Mouse (Mus musculus) neural tube, embryonic 12.5 days (tissue): ENCODE measurements around the gene Med13l. TPM values are rescaled to one million over a fixed set of nuclear protein-coding genes. Genes with fewer than 3 reads are reported as not detected.

ENCODE experiments used
- ATAC-seq: fragments of 200-750 bp; cut with Nextera tagmentation; 2 replicates; pipeline ENCODE4 v1.8.0; 2017; ENCODE audit warnings: low read depth, mild to moderate bottlenecking, moderate TSS enrichment, moderate library complexity; ENCODE audit not compliant: low FRiP score
- H3K27ac ChIP-seq: fragments of 300-500 bp; sonication (generic); 2 replicates; pipeline ENCODE4 v1.5.1; 2016
- H3K27me3 ChIP-seq: fragments of 300-500 bp; sonication (generic); replicated peaks from 2 replicates; pipeline ENCODE4 v1.6.1; 2016; ENCODE audit warnings: mild to moderate bottlenecking
- H3K36me3 ChIP-seq: fragments of 300-500 bp; sonication (generic); 2 replicates; pipeline ENCODE4 v1.6.1; 2016; ENCODE audit warnings: mild to moderate bottlenecking
- H3K4me1 ChIP-seq: fragments of 300-500 bp; sonication (generic); 2 replicates; pipeline ENCODE4 v1.6.1; 2016
- H3K4me2 ChIP-seq: fragments of 300-500 bp; sonication (generic); replicated peaks from 2 replicates; pipeline ENCODE4 v1.6.1; 2016; ENCODE audit warnings: mild to moderate bottlenecking
- H3K4me3 ChIP-seq: fragments of 300-500 bp; sonication (generic); 2 replicates; pipeline ENCODE4 v1.5.1; 2016
- H3K9ac ChIP-seq: fragments of 300-500 bp; sonication (generic); 2 replicates; pipeline ENCODE4 v1.6.1; 2016; ENCODE audit warnings: mild to moderate bottlenecking
- H3K9me3 ChIP-seq: fragments of 300-500 bp; sonication (generic); 2 replicates; pipeline ENCODE4 v1.6.1; 2016; ENCODE audit warnings: mild to moderate bottlenecking
- WGBS: fragments of 180-500 bp; shearing (Covaris S2); methylation state at CpG from one replicate; pipeline ENCODE4 v1.1.7; 2016; 5-methylcytosine and 5-hydroxymethylcytosine counted together
- polyA plus RNA-seq: library from polyadenylated mRNA; unstranded; fragments of >200 nt; fragmentation: Nextera tagmentation; extraction: Ambion mirVana; gene quantifications from 2 replicates; pipeline ENCODE4 v1.2.1, GENCODE M21; 2016

Gene Med13l
- polyA plus RNA-seq, 1 experiment from 2014 or later: 14.8 TPM

DNA sequence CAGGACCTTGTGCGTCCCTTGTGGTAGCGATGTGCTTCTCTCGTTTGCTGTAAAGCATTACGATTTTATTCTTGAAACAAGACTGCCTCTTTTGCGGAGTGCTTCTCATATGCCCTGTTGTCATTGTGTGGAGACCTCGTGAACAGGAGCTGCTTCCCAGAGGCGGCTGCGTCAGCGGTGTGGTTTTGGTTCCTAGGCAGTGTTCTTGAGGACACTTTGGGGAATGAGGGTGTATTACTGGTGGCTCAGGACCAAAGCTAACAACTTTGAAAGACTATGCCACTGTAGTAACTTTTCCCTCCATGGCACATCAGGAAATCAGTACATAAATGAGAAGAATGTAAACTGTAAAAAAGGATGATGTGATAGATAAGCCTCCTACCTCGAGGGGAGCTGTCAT, 157.0 kb downstream of the Med13l start:
- H3K9me3 ChIP-seq: no peaks in the 10 kb centered on the region
- no peak overlapping the region for H3K4me2 ChIP-seq
- 81% methylated on average over 10 of the region's 10 CpGs for WGBS
- no peak overlapping the region for H3K27ac ChIP-seq
- peaks cover 26% of the 10 kb centered on the region for H3K4me1 ChIP-seq
- H3K4me3 ChIP-seq: no peak overlapping the region
- H3K36me3 ChIP-seq: peaks cover 13% of the 10 kb centered on the region
- no peaks in the 10 kb centered on the region for H3K27me3 ChIP-seq
- ATAC-seq: no peak
- no peak overlapping the region for H3K9ac ChIP-seq

GRCm38 (mm10) chr5:118718070-118718469, 157.6 kb downstream of the Med13l start:
- peaks cover 16% of the 10 kb centered on the region for H3K36me3 ChIP-seq
- ATAC-seq: no peak
- no peaks in the 10 kb centered on the region for H3K9me3 ChIP-seq
- H3K4me1 ChIP-seq: peaks cover 26% of the 10 kb centered on the region
- no peaks in the 10 kb centered on the region for H3K27me3 ChIP-seq
- 87% methylated on average over 6 of the region's 6 CpGs for WGBS
- H3K4me2 ChIP-seq: no peak overlapping the region
- H3K9ac ChIP-seq: no peak overlapping the region
- H3K27ac ChIP-seq: no peak overlapping the region
- H3K4me3 ChIP-seq: no peak overlapping the region

DNA sequence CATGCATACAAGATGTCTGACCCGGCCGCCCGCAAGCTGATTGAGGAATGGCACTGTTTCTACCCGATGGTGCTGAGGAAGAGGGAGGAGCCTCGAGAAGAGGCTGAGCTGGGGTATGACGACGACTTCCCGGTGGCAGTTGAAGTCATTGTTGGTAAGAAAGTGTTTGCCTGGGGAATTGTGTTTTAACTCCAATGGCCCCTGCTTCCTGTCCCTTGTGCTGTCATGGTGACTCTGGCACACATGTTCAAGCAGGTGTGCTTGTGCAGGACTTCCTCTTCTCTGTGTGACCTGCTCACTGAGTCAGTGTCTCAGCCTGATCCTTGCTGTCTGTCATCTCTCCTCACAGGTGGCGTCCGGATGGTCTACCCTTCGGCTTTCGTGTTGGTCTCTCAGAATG, 160.9 kb downstream of the Med13l start:
- 85% methylated on average over 12 of the region's 12 CpGs for WGBS
- Histone ChIP-seq H3K4me1 (peaks cover 12% of the 10 kb centered on the region), H3K27me3 (no peaks in the 10 kb centered on the region), H3K36me3 (peaks cover 33% of the 10 kb centered on the region), H3K4me2 (no peak overlapping the region), H3K4me3 (no peak overlapping the region), H3K9ac (no peak overlapping the region), H3K27ac (no peak overlapping the region), H3K9me3 (no peaks in the 10 kb centered on the region)
- ATAC-seq: no peak

- Histone ChIP-seq H3K9me3 (no peaks in the 10 kb centered on the region), H3K27ac (no peak overlapping the region), H3K27me3 (no peaks in the 10 kb centered on the region), H3K4me3 (no peak overlapping the region), H3K9ac (no peak overlapping the region), H3K4me1 (peaks cover 8% of the 10 kb centered on the region; the same call in 1 of the 2 replicates), H3K36me3 (peaks cover 37% of the 10 kb centered on the region), H3K4me2 (no peak overlapping the region)
- 93% methylated on average over 5 of the region's 5 CpGs for WGBS
- ATAC-seq: no peak
Observed at GRCm38 (mm10) chr5:118721848-118722247, 161.4 kb downstream of the Med13l start.

DNA sequence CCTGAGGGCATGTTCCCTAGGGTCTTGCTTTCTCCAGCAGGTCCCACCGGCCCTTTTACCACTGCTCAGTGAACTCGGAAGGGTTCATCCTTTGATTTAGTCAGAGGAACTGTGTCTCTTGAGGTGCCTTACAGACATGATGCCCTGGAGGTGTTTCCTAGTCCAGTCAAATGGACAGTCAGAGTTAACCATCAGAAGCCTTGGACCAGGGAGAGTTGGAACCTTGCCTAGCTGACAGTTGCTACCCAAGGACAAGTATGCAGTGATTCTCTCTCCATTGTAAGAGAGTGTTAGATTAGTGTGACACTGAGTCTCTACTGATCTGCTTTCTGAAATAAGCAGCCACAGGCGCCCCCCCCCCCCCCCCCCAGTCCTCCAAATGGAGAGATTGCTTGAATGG, 162.0 kb downstream of the Med13l start:
- no peak overlapping the region for H3K4me2 ChIP-seq
- H3K9me3 ChIP-seq: no peaks in the 10 kb centered on the region
- no peak for ATAC-seq
- peaks cover 7% of the 10 kb centered on the region; the same call in 1 of the 2 replicates for H3K4me1 ChIP-seq
- WGBS: 81% methylated on average over 3 of the region's 3 CpGs
- no peaks in the 10 kb centered on the region for H3K27me3 ChIP-seq
- H3K9ac ChIP-seq: no peak overlapping the region
- H3K36me3 ChIP-seq: peaks cover 43% of the 10 kb centered on the region
- no peak overlapping the region for H3K27ac ChIP-seq
- no peak overlapping the region for H3K4me3 ChIP-seq

- WGBS: 68% methylated on average over 6 of the region's 6 CpGs
- Histone ChIP-seq H3K9me3 (no peaks in the 10 kb centered on the region), H3K4me2 (no peak overlapping the region), H3K27me3 (no peaks in the 10 kb centered on the region), H3K4me1 (0 out of 2 replicates have a peak, but pooled peaks cover 2% of the 10 kb centered on the region), H3K36me3 (peaks cover 72% of the 10 kb centered on the region), H3K9ac (no peak overlapping the region), H3K27ac (no peak overlapping the region), H3K4me3 (no peak overlapping the region)
- no peak for ATAC-seq
Observed at GRCm38 (mm10) chr5:118725425-118725824, 164.9 kb downstream of the Med13l start.

GRCm38 (mm10) chr5:118725886-118726505, 165.5 kb downstream of the Med13l start:
- no peaks in the 10 kb centered on the region for H3K27me3 ChIP-seq
- WGBS: 86% methylated on average over 10 of the region's 10 CpGs
- no peak overlapping the region for H3K4me3 ChIP-seq
- no peak overlapping the region for H3K4me2 ChIP-seq
- ATAC-seq: no peak
- H3K27ac ChIP-seq: no peak overlapping the region
- H3K4me1 ChIP-seq: 0 out of 2 replicates have a peak, but pooled peaks cover 2% of the 10 kb centered on the region
- H3K9me3 ChIP-seq: no peaks in the 10 kb centered on the region
- no peak overlapping the region for H3K9ac ChIP-seq
- peaks cover 75% of the 10 kb centered on the region for H3K36me3 ChIP-seq

- Histone ChIP-seq H3K4me1 (0 out of 2 replicates have a peak, but pooled peaks cover 2% of the 10 kb centered on the region), H3K9me3 (no peaks in the 10 kb centered on the region), H3K36me3 (peaks cover 68% of the 10 kb centered on the region), H3K4me2 (no peak overlapping the region), H3K27me3 (no peaks in the 10 kb centered on the region), H3K27ac (no peak overlapping the region), H3K9ac (no peak overlapping the region), H3K4me3 (no peak overlapping the region)
- WGBS: 89% methylated on average over 16 of the region's 16 CpGs
- no peak for ATAC-seq
Observed at GRCm38 (mm10) chr5:118727336-118727735, 166.9 kb downstream of the Med13l start.

GRCm38 (mm10) chr5:118732221-118732620, 171.7 kb downstream of the Med13l start:
- H3K27me3 ChIP-seq: no peaks in the 10 kb centered on the region
- no peak overlapping the region for H3K4me3 ChIP-seq
- WGBS: 66% methylated on average over 3 of the region's 3 CpGs
- no peaks in the 10 kb centered on the region for H3K4me1 ChIP-seq
- no peaks in the 10 kb centered on the region for H3K9me3 ChIP-seq
- H3K27ac ChIP-seq: no peak overlapping the region
- peaks cover 70% of the 10 kb centered on the region for H3K36me3 ChIP-seq
- H3K9ac ChIP-seq: no peak overlapping the region
- ATAC-seq: no peak
- no peak overlapping the region for H3K4me2 ChIP-seq

- Histone ChIP-seq H3K4me2 (no peak overlapping the region), H3K36me3 (peaks cover 67% of the 10 kb centered on the region), H3K4me3 (no peak overlapping the region), H3K9me3 (no peaks in the 10 kb centered on the region), H3K4me1 (no peaks in the 10 kb centered on the region), H3K9ac (no peak overlapping the region), H3K27ac (no peak overlapping the region), H3K27me3 (no peaks in the 10 kb centered on the region)
- 86% methylated on average over 8 of the region's 8 CpGs for WGBS
- ATAC-seq: no peak
Observed at GRCm38 (mm10) chr5:118732651-118733050, 172.2 kb downstream of the Med13l start.

DNA sequence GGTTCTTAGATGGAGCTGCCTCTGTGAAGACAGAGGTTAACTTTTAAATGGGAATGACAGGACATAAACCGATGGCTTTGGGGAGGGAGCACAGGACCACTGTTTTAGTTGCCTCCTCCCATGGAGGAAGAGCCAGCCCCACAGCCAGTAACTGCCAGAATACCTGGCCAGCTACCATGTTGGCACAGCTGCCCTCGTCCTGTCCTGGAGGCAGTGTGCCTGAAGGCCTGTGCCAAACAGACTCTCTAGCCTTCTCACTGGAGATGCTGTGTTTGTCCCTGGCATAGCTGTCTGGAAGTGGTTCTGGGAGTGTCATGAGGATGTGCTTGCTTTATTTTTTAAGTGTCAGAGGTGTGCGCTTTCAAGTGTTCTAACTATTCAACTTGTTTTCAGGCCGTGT, 173.1 kb downstream of the Med13l start:
- no peak overlapping the region for H3K9ac ChIP-seq
- no peak overlapping the region for H3K4me2 ChIP-seq
- 89% methylated on average over 4 of the region's 4 CpGs for WGBS
- no peaks in the 10 kb centered on the region for H3K4me1 ChIP-seq
- no peak overlapping the region for H3K4me3 ChIP-seq
- no peak for ATAC-seq
- H3K27me3 ChIP-seq: no peaks in the 10 kb centered on the region
- H3K27ac ChIP-seq: no peak overlapping the region
- H3K36me3 ChIP-seq: peaks cover 66% of the 10 kb centered on the region
- no peaks in the 10 kb centered on the region for H3K9me3 ChIP-seq

GRCm38 (mm10) chr5:118734455-118734854, 174.0 kb downstream of the Med13l start:
- Histone ChIP-seq H3K36me3 (peaks cover 66% of the 10 kb centered on the region), H3K4me1 (no peaks in the 10 kb centered on the region), H3K4me3 (no peak overlapping the region), H3K27me3 (no peaks in the 10 kb centered on the region), H3K9ac (no peak overlapping the region), H3K9me3 (no peaks in the 10 kb centered on the region), H3K4me2 (no peak overlapping the region), H3K27ac (no peak overlapping the region)
- WGBS: 53% methylated on average over 9 of the region's 9 CpGs
- ATAC-seq: no peak

DNA sequence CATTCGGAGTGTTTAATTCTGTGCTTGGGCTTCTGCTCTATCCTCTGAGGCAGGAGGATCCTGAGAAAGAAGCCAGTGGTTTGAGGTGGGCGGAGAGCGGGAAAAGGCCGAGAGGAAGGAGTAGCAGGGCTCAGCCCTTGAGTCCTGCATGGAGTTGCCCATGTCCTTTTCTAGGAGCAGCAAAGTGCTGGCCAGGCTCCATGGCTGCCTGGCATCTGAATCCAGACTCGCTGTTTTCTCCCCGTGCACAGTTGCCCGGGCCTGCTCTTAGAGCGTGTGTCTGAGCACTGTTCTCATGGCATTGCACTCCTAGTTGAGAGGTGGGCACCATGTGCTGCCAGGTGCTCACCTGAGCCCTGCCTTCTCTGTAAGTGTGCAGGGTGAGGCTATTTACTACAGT, 175.3 kb downstream of the Med13l start:
- no peaks in the 10 kb centered on the region for H3K4me1 ChIP-seq
- H3K9me3 ChIP-seq: peaks cover 8% of the 10 kb centered on the region
- WGBS: 92% methylated on average over 8 of the region's 8 CpGs
- no peak overlapping the region for H3K4me3 ChIP-seq
- no peaks in the 10 kb centered on the region for H3K27me3 ChIP-seq
- no peak overlapping the region for H3K27ac ChIP-seq
- no peak overlapping the region for H3K9ac ChIP-seq
- ATAC-seq: no peak
- peaks cover 67% of the 10 kb centered on the region for H3K36me3 ChIP-seq
- no peak overlapping the region for H3K4me2 ChIP-seq
